Mouse (Mus musculus): ENCODE measurements around the gene Nup133. TPM values are rescaled to one million over a fixed set of nuclear protein-coding genes. Genes with fewer than 3 reads are reported as not detected.

Nup133 gene
- total and polyA plus RNA-seq, 2 experiments = 3.1 to 5.4 TPM

DNA sequence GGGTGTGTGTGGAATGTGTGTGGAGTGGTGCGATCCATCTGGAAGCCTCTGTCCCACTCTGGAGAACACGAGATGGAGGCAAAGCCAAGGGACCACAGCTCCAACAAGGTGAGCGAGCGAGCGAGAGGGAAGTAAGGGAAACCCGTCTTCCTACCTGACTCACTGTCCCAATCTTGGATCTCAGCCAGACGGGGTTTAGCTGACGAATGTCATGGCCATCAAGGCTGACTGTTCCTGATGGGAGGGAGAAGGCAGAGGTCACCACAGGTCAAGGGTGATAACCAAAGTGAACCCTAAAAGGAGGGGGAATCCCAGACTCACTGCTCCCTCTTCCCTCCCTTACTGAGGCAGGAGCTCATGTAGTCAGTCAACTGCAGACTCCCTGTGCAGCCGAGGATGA, 11.0 kb upstream of the Nup133 start:
- TF ChIP-seq CTCF (IDR thresholded peaks at IDR 0.05; ENCODE audit: low read depth, low read length) (no peak), POLR2A (IDR thresholded peaks at IDR 0.05; ENCODE audit: extremely low read depth, insufficient read depth, low read length) (no peak)

DNA sequence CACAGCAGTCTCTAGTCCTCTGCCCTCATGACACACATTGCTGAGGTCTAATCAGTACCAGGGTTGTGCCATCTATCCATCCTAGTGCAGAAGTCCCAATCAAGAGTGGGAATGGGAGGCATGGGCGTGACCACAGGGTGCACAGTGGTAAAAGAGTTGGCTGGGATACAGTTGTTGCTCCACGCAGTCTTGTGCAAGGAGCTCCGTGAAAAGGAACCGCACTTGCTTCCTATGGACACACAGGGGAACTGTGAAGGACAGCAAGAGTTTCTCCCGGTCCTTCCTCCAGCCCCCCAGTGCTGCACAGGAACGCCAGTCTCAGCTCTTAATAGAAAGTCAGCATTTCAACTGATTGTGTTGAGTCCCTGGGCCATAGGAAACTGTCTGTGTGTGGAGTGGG, 10.4 kb upstream of the Nup133 start:
- H3K9ac ChIP-seq (ENCODE audit: low read depth, low read length) = no peak overlapping the region
- H3K79me2 ChIP-seq (ENCODE audit: control insufficient read depth, insufficient read depth, low read length) = no peaks in the 10 kb centered on the region
- DNase-seq (ENCODE audit: extremely low read depth, low read depth, low spot score) = no peak
- peaks cover 19% of the 10 kb centered on the region; the same call in 1 of the 2 replicates for H3K36me3 ChIP-seq (ENCODE audit: control insufficient read depth, insufficient read depth, low read length)
- WGBS = 82% methylated on average over 6 of the region's 6 CpGs
- no peaks in the 10 kb centered on the region for H3K27me3 ChIP-seq (ENCODE audit: control insufficient read depth, insufficient read depth, low read length)
- TF ChIP-seq CTCF (IDR thresholded peaks at IDR 0.05; ENCODE audit: low read depth, low read length) (no peak), POLR2A (IDR thresholded peaks at IDR 0.05; ENCODE audit: extremely low read depth, insufficient read depth, low read length) (no peak)
- no peak overlapping the region for H3K4me3 ChIP-seq (ENCODE audit: insufficient read depth, low read depth, low read length)
- peaks cover 4% of the 10 kb centered on the region for H3K4me1 ChIP-seq (ENCODE audit: control insufficient read depth, insufficient read depth, low read length)
- H3K27ac ChIP-seq (replicated peaks; ENCODE audit: insufficient read depth, low read depth, low read length) = no peak overlapping the region

More for the DNA sequence above, 11.0 kb upstream of the Nup133 start:
- peaks cover 4% of the 10 kb centered on the region for H3K4me1 ChIP-seq (ENCODE audit: control insufficient read depth, insufficient read depth, low read length)
- no peak for DNase-seq (ENCODE audit: extremely low read depth, low read depth, low spot score)
- H3K9ac ChIP-seq (ENCODE audit: low read depth, low read length) = no peak overlapping the region
- H3K4me3 ChIP-seq (ENCODE audit: insufficient read depth, low read depth, low read length) = no peak overlapping the region
- no peaks in the 10 kb centered on the region for H3K79me2 ChIP-seq (ENCODE audit: control insufficient read depth, insufficient read depth, low read length)
- no peaks in the 10 kb centered on the region for H3K27me3 ChIP-seq (ENCODE audit: control insufficient read depth, insufficient read depth, low read length)
- no peak overlapping the region for H3K27ac ChIP-seq (replicated peaks; ENCODE audit: insufficient read depth, low read depth, low read length)
- 76% methylated on average over 9 of the region's 9 CpGs for WGBS
- peaks cover 21% of the 10 kb centered on the region; the same call in 1 of the 2 replicates for H3K36me3 ChIP-seq (ENCODE audit: control insufficient read depth, insufficient read depth, low read length)

DNA sequence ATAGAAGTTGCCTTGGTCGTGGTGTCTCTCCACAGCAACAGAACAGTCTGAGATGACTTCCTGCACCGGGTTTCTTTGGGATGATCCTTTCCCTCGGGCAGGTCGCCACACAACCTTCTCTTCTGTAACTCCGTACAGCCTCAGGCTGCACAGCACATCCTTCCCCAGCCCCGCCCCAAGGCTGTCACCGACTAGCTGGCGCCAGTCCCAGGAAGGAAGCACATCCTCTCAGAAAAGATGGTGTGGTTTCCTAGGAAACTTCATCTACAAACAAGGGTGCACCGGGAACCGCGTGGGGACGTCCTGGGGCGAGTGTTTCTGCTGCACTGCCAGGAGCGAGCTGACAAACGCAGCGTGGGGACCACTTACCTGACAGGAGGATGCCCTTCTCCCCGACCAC, 9.1 kb upstream of the Nup133 start:
- TF ChIP-seq POLR2A (IDR thresholded peaks at IDR 0.05; ENCODE audit: extremely low read depth, insufficient read depth, low read length) (no peak), CTCF (IDR thresholded peaks at IDR 0.05; ENCODE audit: low read depth, low read length) (no peak)
- Histone ChIP-seq H3K27ac (replicated peaks; ENCODE audit: insufficient read depth, low read depth, low read length) (no peak overlapping the region), H3K36me3 (ENCODE audit: control insufficient read depth, insufficient read depth, low read length) (peaks cover 19% of the 10 kb centered on the region; the same call in 1 of the 2 replicates), H3K4me1 (ENCODE audit: control insufficient read depth, insufficient read depth, low read length) (peaks cover 4% of the 10 kb centered on the region), H3K79me2 (ENCODE audit: control insufficient read depth, insufficient read depth, low read length) (no peaks in the 10 kb centered on the region), H3K9ac (ENCODE audit: low read depth, low read length) (no peak overlapping the region), H3K4me3 (ENCODE audit: insufficient read depth, low read depth, low read length) (no peak overlapping the region), H3K27me3 (ENCODE audit: control insufficient read depth, insufficient read depth, low read length) (no peaks in the 10 kb centered on the region)
- WGBS = 75% methylated on average over 17 of the region's 17 CpGs
- no peak for DNase-seq (ENCODE audit: extremely low read depth, low read depth, low spot score)

DNA sequence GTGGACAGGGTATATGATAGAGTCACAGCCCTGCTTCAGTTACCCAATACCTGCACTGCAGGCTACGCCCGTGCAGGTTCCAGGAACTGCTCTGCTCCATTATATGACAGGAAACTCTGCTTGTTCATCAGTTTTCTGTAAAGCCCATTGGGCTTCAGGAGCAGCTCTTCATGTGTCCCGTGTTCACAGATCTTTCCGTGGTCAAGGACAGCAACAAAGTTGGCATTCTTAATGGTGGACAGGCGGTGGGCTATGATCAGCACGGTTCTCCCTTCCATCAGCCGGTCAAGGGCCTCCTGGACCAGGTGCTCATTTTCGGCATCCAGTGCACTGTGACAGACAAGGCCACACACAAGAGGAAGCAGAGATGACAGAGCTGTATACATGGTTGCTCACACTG, 5.2 kb upstream of the Nup133 start:
- 92% methylated on average over 8 of the region's 8 CpGs for WGBS
- no peaks in the 10 kb centered on the region for H3K27me3 ChIP-seq (ENCODE audit: control insufficient read depth, insufficient read depth, low read length)
- no peak overlapping the region for H3K4me3 ChIP-seq (ENCODE audit: insufficient read depth, low read depth, low read length)
- no peak overlapping the region for H3K27ac ChIP-seq (replicated peaks; ENCODE audit: insufficient read depth, low read depth, low read length)
- no peak for DNase-seq (ENCODE audit: extremely low read depth, low read depth, low spot score)
- H3K36me3 ChIP-seq (ENCODE audit: control insufficient read depth, insufficient read depth, low read length) = peaks cover 25% of the 10 kb centered on the region; the same call in 1 of the 2 replicates
- peaks cover 1% of the 10 kb centered on the region for H3K4me1 ChIP-seq (ENCODE audit: control insufficient read depth, insufficient read depth, low read length)
- no peak overlapping the region for H3K9ac ChIP-seq (ENCODE audit: low read depth, low read length)
- H3K79me2 ChIP-seq (ENCODE audit: control insufficient read depth, insufficient read depth, low read length) = no peaks in the 10 kb centered on the region
- TF ChIP-seq POLR2A (IDR thresholded peaks at IDR 0.05; ENCODE audit: extremely low read depth, insufficient read depth, low read length) = no peak
- TF ChIP-seq CTCF (IDR thresholded peaks at IDR 0.05; ENCODE audit: low read depth, low read length) = no peak

DNA sequence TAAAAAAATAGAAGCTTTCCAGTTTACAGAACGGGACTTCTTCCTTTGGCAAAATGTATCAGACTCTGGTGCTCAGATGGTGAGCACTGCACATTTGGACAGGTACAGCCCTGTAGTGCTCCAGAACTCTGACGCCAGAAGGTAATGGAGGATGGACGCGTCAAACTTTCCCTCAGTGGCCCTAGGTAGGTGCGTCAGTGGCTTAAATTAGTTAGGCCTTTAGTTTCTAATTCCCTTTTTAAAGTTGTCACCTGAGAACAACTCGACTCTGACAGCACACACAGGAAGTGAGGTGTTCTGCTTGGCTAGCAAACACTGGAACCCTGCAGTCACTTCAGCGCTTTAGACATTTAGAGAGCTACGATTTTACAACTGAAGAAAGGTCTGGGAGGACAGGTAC, 4.6 kb upstream of the Nup133 start:
- DNase-seq (ENCODE audit: extremely low read depth, low read depth, low spot score) = no peak
- no peak for TF ChIP-seq POLR2A (IDR thresholded peaks at IDR 0.05; ENCODE audit: extremely low read depth, insufficient read depth, low read length)
- TF ChIP-seq CTCF (IDR thresholded peaks at IDR 0.05; ENCODE audit: low read depth, low read length) = no peak
- H3K9ac ChIP-seq (ENCODE audit: low read depth, low read length) = no peak overlapping the region
- peaks cover 25% of the 10 kb centered on the region; the same call in 1 of the 2 replicates for H3K36me3 ChIP-seq (ENCODE audit: control insufficient read depth, insufficient read depth, low read length)
- 88% methylated on average over 8 of the region's 8 CpGs for WGBS
- H3K27ac ChIP-seq (replicated peaks; ENCODE audit: insufficient read depth, low read depth, low read length) = no peak overlapping the region
- no peak overlapping the region for H3K4me3 ChIP-seq (ENCODE audit: insufficient read depth, low read depth, low read length)
- peaks cover 1% of the 10 kb centered on the region for H3K4me1 ChIP-seq (ENCODE audit: control insufficient read depth, insufficient read depth, low read length)
- H3K27me3 ChIP-seq (ENCODE audit: control insufficient read depth, insufficient read depth, low read length) = no peaks in the 10 kb centered on the region
- no peaks in the 10 kb centered on the region for H3K79me2 ChIP-seq (ENCODE audit: control insufficient read depth, insufficient read depth, low read length)

DNA sequence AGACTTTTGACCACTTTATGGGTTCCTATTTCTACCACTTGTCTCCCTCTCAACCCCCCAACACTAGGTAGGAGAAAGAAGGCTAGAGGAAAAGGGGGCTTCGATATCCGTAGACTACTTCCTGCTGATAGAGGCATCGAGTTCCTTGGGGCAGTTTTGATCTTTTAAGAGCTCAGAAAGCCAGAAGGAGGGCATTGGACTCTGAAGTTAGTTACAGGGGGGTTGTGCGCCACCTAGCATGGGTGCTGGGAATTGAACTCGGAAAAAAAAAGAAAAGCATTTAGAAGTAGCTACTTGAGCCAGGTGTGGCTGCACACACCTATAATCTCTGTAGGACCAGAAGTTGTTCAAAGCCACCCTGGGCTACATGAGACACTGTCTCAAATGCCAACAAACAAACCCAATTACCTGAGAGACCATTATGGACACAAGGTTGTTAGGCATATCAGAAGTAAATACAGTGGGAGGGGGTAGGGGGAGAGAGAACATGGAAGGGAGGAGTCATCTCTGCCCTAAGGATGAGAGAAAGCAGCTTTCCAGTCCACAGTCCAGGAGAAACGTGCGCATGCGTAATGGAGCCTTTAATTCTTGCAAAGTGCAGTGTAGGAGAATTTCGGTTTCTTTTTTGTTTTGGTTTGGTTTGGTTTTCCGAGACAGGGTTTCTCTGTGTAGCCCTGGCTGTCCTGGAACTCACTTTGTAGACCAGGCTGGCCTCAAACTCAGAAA, 1.2 kb upstream of the Nup133 start:
- peak overlapping the region; percentile 72 for H3K27ac ChIP-seq (replicated peaks; ENCODE audit: insufficient read depth, low read depth, low read length)
- DNase-seq (ENCODE audit: extremely low read depth, low read depth, low spot score) = peak; percentile 63

More for the DNA sequence above, 1.2 kb upstream of the Nup133 start:
- Histone ChIP-seq H3K79me2 (ENCODE audit: control insufficient read depth, insufficient read depth, low read length) (no peaks in the 10 kb centered on the region), H3K27me3 (ENCODE audit: control insufficient read depth, insufficient read depth, low read length) (no peaks in the 10 kb centered on the region), H3K4me1 (ENCODE audit: control insufficient read depth, insufficient read depth, low read length) (peaks cover 4% of the 10 kb centered on the region), H3K9ac (ENCODE audit: low read depth, low read length) (peak overlapping the region; percentile 90), H3K36me3 (ENCODE audit: control insufficient read depth, insufficient read depth, low read length) (peaks cover 19% of the 10 kb centered on the region; the same call in 1 of the 2 replicates), H3K4me3 (ENCODE audit: insufficient read depth, low read depth, low read length) (peak overlapping the region; percentile 99)
- peak; percentile 58; the same call in 1 of the 2 replicates for TF ChIP-seq CTCF (IDR thresholded peaks at IDR 0.05; ENCODE audit: low read depth, low read length)
- no peak for TF ChIP-seq POLR2A (IDR thresholded peaks at IDR 0.05; ENCODE audit: extremely low read depth, insufficient read depth, low read length)
- 32% methylated on average over 10 of the region's 10 CpGs for WGBS

Data from liver, adult 2 months (tissue).